Mouse (Mus musculus) frontal cortex, adult (tissue): ENCODE measurements around the gene Dnm1.

Experiments used
- ATAC-seq: cut with Nextera tagmentation; 2 replicates; pipeline ENCODE4 v1.9.2; 2017; ENCODE audit warnings: mild to moderate bottlenecking, moderate library complexity, mixed read lengths; ENCODE audit not compliant: low TSS enrichment

The Dnm1 gene

GRCm38 (mm10) chr2:32340836-32341633, 12.1 kb downstream of the Dnm1 start:
- ATAC-seq, result peak; percentile 42

- ATAC-seq, result no peak
Observed at GRCm38 (mm10) chr2:32339912-32340642, 13.1 kb downstream of the Dnm1 start.

GRCm38 (mm10) chr2:32335888-32336287, 17.2 kb downstream of the Dnm1 start:
- no peak for ATAC-seq

- ATAC-seq, result no peak
Observed at GRCm38 (mm10) chr2:32332159-32332558, 21.0 kb downstream of the Dnm1 start.

GRCm38 (mm10) chr2:32329531-32329930, 23.6 kb downstream of the Dnm1 start:
- ATAC-seq, result peak; percentile 51

GRCm38 (mm10) chr2:32328911-32329460, 24.2 kb downstream of the Dnm1 start:
- ATAC-seq, result no peak

GRCm38 (mm10) chr2:32327200-32327599, 25.9 kb downstream of the Dnm1 start:
- no peak for ATAC-seq

- peak; percentile 14; the same call in 1 of the 2 replicates for ATAC-seq
Observed at GRCm38 (mm10) chr2:32325342-32325741, 27.8 kb downstream of the Dnm1 start.

- no peak for ATAC-seq
Observed at GRCm38 (mm10) chr2:32324322-32324721, 28.8 kb downstream of the Dnm1 start.

- no peak for ATAC-seq
Observed at GRCm38 (mm10) chr2:32322754-32323741, 30.1 kb downstream of the Dnm1 start.

- ATAC-seq, result no peak
Observed at GRCm38 (mm10) chr2:32321591-32322298, 31.4 kb downstream of the Dnm1 start.

- ATAC-seq, result no peak
Observed at GRCm38 (mm10) chr2:32320721-32321120, 32.4 kb downstream of the Dnm1 start.

- no peak for ATAC-seq
Observed at GRCm38 (mm10) chr2:32319586-32320580, 33.3 kb downstream of the Dnm1 start.

GRCm38 (mm10) chr2:32318709-32319585, 34.2 kb downstream of the Dnm1 start:
- no peak for ATAC-seq

- no peak for ATAC-seq
Observed at GRCm38 (mm10) chr2:32317791-32318417, 35.2 kb downstream of the Dnm1 start.

- ATAC-seq, result peak; percentile 3; the same call in 1 of the 2 replicates
Observed at GRCm38 (mm10) chr2:32316887-32317656, 36.1 kb downstream of the Dnm1 start.

GRCm38 (mm10) chr2:32315751-32316150, 37.4 kb downstream of the Dnm1 start:
- peak; percentile 22; the same call in 1 of the 2 replicates for ATAC-seq
